Mouse (Mus musculus) megakaryocyte, embryonic 14.5 days (primary cell): ENCODE results near the gene Arhgap23. TPM values are rescaled to one million over a fixed set of nuclear protein-coding genes. Genes with fewer than 3 reads are reported as not detected.

Source experiments
- H3K27me3 ChIP-seq: replicated peaks from 2 replicates; pipeline ENCODE3; 2012; ENCODE audit warnings: inconsistent platforms
- H3K36me3 ChIP-seq: replicated peaks from 2 replicates; pipeline ENCODE3; 2012; ENCODE audit warnings: low read length, inconsistent platforms, mixed read lengths
- H3K4me1 ChIP-seq: 2 replicates; pipeline ENCODE4 v1.6.1; 2012; ENCODE audit warnings: inconsistent platforms
- H3K4me3 ChIP-seq: replicated peaks from 2 replicates; pipeline ENCODE3; 2012; ENCODE audit warnings: moderate library complexity, mild to moderate bottlenecking, inconsistent platforms
- H3K9me3 ChIP-seq: 2 replicates; pipeline ENCODE4 v1.6.1; 2012; ENCODE audit warnings: inconsistent platforms
- FLI1 ChIP-seq: IDR thresholded peaks from 2 replicates; pipeline ENCODE4 v1.6.1; 2012; ENCODE audit warnings: low read length, inconsistent platforms, mixed read lengths
- GATA1 ChIP-seq: IDR thresholded peaks from 3 replicates; pipeline ENCODE4 v1.6.1; 2012; ENCODE audit warnings: mixed read lengths, low read length, inconsistent platforms, borderline replicate concordance
- polyA plus RNA-seq: library from polyadenylated mRNA; stranded (reverse); fragments of >175 nt; gene quantifications from 2 replicates; pipeline ENCODE4 v1.2.3, GENCODE M21; 2012; ENCODE audit warnings: low replicate concordance; ENCODE audit not compliant: insufficient read depth

Gene Arhgap23
- polyA plus RNA-seq, 1 experiment, result 85.6 TPM

DNA sequence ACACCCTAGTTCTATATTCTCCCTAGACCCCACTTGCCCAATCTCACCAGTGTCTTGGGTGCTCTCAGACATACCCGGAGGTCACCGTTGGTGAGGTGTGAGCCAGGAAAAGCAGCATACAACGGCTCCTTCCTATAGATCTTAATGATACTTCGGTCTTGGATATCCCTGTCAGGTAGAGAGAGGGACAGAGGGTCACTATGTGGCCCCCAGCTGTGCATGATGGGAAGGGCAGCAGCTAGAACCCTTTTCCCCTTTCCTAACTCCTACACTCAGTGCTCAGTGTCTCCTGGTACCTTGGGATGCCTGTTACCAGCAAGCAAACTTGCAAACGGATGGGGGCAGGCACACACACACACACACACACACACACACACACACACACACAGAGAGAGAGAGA is 120.3 kb downstream of the Arhgap23 start:
- Histone ChIP-seq H3K4me3 (no peak overlapping the region), H3K9me3 (no peaks in the 10 kb centered on the region), H3K27me3 (peaks cover 95% of the 10 kb centered on the region), H3K4me1 (peaks cover 69% of the 10 kb centered on the region), H3K36me3 (no peaks in the 10 kb centered on the region)
- TF ChIP-seq FLI1 (no peak), GATA1 (no peak)

DNA sequence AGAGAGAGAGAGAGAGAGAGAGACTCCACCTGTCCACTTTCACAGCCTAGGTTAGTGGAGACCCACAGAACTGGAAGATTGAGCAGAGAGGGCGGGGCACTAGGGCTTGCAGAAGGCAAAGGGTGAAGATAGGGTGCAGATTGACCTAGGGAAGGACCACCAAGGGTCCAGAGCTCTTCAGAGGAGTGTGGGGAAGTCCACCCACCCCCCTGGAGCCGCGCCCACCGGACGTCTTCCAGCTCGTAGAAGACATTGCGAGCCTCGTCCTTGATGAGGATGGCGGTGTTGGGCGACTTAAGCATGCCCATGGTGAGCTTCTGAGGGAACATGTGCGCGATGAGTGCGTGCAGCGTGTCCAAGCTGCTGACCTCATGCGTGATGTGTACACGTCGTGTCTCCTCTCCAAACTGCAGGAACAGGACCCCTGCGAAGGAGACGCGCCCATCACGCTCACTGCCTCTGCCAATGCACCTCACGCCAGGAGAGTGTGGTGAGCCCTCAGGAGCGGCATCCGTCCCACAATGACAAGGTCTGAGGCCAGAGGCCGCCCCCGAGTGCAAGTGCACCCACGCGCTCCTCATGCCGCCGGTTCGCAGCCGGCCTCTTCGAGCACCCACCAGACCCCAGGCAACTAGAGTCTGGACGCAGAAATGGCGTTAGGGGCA is 120.9 kb downstream of the Arhgap23 start:
- H3K9me3 ChIP-seq, result no peaks in the 10 kb centered on the region
- peaks cover 95% of the 10 kb centered on the region for H3K27me3 ChIP-seq
- H3K36me3 ChIP-seq, result no peaks in the 10 kb centered on the region
- no peak for TF ChIP-seq FLI1
- TF ChIP-seq GATA1, result no peak
- peak overlapping the region; percentile 59 for H3K4me3 ChIP-seq
- H3K4me1 ChIP-seq, result peaks cover 63% of the 10 kb centered on the region

DNA sequence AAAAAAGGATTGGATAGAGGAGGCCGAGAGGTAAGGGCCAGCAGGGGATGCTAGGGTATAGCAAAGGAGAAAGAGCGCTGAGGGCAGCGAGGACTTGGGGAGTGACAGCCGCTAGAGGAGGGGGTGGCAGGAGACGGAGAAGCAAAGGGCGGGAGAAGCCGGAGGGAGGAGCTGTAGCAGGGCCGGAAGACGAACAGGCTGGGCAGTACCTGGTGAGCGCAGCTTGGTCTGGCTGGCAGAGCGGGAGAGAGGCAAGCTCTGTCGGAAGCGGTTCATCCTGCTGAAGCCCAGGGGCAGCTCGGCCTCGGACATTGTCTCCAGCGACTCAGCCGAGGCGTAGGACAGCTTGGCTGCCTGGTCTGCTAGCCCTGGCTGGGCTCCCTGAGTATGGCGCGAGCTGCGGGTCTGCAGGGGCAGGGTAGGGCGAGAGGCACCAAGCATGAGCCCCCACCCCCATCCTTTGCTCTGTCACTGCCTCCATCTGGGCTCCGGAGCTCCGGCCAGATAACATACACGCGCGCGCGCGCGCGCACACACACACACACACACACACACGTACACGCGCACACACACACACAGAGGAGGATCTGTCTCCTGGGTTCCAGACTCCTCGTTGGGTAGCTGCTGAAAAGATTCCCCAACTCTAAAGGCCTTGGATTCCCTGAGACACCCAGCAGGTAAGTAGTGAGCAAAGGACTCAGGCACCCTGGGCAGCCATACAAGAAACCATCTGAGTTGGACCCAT is 121.7 kb downstream of the Arhgap23 start:
- H3K4me3 ChIP-seq, result peak overlapping the region; percentile 85
- peaks cover 55% of the 10 kb centered on the region for H3K4me1 ChIP-seq
- TF ChIP-seq FLI1 (no peak), GATA1 (no peak)
- no peaks in the 10 kb centered on the region for H3K9me3 ChIP-seq
- H3K27me3 ChIP-seq, result peaks cover 95% of the 10 kb centered on the region
- H3K36me3 ChIP-seq, result no peaks in the 10 kb centered on the region

DNA sequence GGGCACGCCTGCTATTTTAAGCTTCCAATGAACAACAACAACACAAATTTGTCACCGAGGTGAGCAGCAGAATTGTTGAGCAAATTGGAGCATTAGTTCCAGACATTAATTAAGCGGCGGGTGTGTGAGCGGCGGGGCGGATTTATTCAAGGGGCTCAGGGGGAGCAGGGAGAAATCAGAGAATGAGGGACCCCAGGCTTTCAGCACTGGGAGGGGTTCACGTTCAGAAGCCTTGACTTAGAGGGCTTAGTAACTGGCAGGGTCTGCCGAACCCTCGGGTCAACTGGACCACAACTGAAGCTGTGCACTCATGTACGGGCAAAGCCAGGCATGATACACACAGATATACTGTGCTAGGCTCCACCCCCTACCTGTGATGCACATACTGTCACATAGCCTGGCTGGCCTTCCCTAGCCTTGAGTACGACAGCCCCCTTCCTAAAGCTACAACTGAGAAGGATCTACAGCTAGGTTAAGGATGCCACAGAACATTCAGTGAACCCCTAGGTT is 122.3 kb downstream of the Arhgap23 start:
- no peaks in the 10 kb centered on the region for H3K36me3 ChIP-seq
- no peak for TF ChIP-seq FLI1
- no peak overlapping the region for H3K4me3 ChIP-seq
- H3K9me3 ChIP-seq, result no peaks in the 10 kb centered on the region
- peaks cover 95% of the 10 kb centered on the region for H3K27me3 ChIP-seq
- H3K4me1 ChIP-seq, result peaks cover 49% of the 10 kb centered on the region

DNA sequence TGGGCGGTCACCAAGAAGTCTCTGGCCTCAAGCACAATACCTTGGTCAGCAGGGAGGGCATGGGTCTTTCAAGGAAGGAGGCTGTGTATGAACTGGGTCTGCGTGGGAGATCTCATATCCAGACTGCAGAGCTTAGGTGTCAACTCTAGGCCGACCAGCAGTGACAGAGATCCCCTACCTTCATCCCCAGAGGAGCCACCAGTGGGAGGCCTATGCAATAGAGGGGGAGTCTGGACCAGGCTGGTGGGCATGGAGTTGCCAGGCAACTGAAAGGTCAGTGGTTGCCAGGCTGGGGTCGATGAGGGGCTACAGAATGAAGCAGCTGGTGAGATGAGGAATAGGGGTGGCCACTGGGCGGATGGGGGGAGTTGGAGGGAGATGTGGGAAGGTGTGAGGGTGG is 124.3 kb downstream of the Arhgap23 start:
- Histone ChIP-seq H3K9me3 (no peaks in the 10 kb centered on the region), H3K4me1 (peaks cover 31% of the 10 kb centered on the region), H3K27me3 (peaks cover 94% of the 10 kb centered on the region), H3K4me3 (no peak overlapping the region), H3K36me3 (no peaks in the 10 kb centered on the region)
- TF ChIP-seq GATA1, result no peak
- TF ChIP-seq FLI1, result no peak

DNA sequence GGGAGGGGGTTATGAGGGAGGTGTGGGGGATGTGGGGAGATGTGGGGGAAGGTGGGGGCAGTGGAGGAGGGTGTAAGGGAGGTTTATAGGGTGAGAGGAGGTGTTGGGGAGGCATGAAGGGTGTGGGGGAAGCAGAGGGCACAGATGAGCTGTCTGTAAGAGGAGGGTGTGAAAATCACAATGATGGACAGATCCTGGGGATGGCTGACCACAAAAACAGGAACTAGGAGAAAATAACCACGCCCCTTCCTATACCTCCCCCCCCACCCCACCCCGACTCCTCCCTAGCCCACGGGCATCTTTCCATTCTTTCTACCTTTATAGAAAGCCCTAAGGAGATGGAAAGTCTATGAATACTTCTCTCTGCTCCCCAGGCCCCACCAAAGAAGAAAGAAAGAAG is 124.8 kb downstream of the Arhgap23 start:
- H3K36me3 ChIP-seq, result no peaks in the 10 kb centered on the region
- no peaks in the 10 kb centered on the region for H3K9me3 ChIP-seq
- H3K27me3 ChIP-seq, result peaks cover 94% of the 10 kb centered on the region
- TF ChIP-seq FLI1 (no peak), GATA1 (no peak)
- H3K4me3 ChIP-seq, result no peak overlapping the region
- H3K4me1 ChIP-seq, result peaks cover 26% of the 10 kb centered on the region

DNA sequence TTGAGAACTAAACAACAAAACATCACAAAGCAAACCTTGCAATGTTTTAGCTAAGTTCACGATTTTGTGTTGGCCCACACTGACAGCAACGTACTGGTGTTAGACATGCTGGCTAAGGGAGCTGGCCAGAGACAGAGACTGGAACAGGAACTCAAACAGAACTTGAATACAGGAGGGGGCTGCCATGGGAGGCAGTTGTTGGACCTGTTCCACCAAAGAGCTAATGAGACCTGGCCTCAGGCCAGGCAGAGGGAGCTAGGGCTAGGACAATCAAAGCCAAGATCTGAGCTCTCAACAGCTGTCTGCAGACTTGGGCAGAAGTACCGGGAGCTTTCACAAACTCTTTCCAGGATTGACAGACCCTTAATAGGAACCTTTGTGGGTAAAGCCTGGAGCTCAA is 125.3 kb downstream of the Arhgap23 start:
- Histone ChIP-seq H3K9me3 (no peaks in the 10 kb centered on the region), H3K4me1 (peaks cover 25% of the 10 kb centered on the region), H3K4me3 (no peak overlapping the region), H3K36me3 (no peaks in the 10 kb centered on the region), H3K27me3 (peaks cover 94% of the 10 kb centered on the region)
- TF ChIP-seq FLI1 (no peak), GATA1 (no peak)

DNA sequence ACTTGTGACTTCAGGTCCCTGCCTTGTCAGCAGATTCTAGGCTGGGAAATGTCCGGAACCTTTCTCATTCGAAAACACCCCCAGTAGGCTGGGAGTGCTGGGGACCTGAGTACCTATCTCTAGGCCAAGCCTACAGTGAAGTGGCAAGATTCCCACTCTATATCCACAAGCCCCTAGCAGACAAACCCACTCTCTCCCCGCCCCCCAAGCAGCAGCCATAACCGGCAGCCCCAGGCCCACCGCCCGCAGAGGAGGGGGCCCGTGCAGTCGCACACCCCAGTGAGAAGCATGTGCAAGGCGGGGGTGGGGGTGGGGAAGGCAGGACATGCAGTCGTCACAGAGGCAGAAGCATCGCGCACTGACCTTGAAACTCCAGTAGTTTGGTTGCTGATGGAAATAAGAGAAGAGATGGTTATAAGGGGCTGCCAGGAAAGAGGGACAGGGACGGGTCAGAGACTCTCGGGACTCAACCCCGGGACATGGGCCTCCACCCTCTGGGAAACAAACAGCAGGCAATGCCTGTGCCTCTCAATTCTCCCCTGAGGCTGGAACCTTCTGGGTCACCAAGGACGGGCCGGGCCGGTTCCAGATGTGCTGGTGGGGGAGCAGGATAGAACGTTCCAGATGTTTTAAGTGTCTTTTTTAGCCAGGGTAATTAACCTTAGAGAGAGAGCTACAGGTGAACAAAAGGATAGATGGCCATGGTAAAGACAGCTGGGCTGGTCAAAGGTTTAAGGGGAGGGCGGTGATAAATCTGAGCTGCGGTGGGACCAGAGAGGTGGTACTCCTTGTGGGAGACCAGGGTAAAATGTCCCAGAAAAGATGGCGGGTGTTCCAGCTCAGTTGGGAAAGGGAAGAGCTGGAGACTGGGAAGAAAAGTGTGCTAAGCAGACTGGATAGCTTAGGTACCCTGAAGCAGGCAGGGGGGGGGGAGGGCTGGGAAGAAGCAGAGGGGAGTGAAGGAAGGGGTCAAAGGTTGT is 127.1 kb downstream of the Arhgap23 start:
- TF ChIP-seq FLI1 (no peak), GATA1 (no peak)
- H3K4me3 ChIP-seq, result no peak overlapping the region
- H3K36me3 ChIP-seq, result no peaks in the 10 kb centered on the region
- H3K4me1 ChIP-seq, result peaks cover 25% of the 10 kb centered on the region
- peaks cover 94% of the 10 kb centered on the region for H3K27me3 ChIP-seq
- no peaks in the 10 kb centered on the region for H3K9me3 ChIP-seq

DNA sequence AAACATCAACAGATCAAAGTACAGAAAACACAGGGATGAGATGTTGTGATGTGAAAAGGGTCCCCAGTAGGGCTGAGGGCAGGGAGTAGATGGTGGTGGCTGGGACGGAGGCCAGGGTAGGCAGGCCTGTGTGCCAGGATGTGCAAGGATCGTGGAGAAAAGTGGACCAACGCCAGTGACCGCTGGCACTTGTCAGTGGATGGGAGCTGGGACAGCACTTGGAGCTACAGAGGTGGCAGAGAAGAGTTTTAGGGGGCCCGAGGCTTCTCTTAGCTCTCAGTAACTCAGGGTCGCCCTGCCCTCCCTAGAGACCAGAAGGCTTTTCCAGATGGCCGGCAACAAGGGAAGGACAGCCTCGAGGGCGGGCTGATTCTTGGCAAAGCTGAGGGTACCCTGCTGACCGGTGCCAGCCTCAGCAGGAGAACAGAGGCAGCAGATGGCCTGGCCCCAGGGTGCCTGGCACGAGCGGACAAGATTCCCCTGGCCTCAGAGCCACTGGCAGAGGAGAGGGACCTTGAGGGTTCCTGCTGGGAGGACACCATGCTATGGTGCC is 127.9 kb downstream of the Arhgap23 start:
- Histone ChIP-seq H3K36me3 (no peaks in the 10 kb centered on the region), H3K9me3 (no peaks in the 10 kb centered on the region), H3K4me1 (peaks cover 23% of the 10 kb centered on the region), H3K4me3 (no peak overlapping the region), H3K27me3 (peaks cover 96% of the 10 kb centered on the region)
- TF ChIP-seq GATA1 (no peak), FLI1 (no peak)

DNA sequence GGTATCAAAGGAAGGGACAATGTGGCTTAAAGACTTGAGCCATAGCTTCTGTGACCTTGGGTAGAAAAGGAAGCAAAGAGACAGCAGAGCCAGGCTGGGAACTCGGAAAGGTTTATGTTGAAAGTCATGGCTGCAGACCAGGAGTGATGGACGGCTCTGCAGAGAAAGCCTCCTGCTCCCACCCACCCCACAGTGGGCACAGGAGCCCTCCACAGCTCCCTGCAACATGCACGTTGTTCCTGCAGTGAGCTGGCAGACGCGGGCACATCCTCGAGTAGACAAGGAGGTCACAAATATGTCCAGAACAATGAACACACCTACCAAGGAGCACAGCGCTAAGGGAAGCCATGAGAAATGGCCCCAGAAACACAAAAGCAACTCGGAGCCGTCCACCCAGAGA is 128.6 kb downstream of the Arhgap23 start:
- H3K4me3 ChIP-seq, result no peak overlapping the region
- H3K27me3 ChIP-seq, result peaks cover 97% of the 10 kb centered on the region
- TF ChIP-seq GATA1, result no peak
- TF ChIP-seq FLI1, result no peak
- no peaks in the 10 kb centered on the region for H3K36me3 ChIP-seq
- H3K4me1 ChIP-seq, result peaks cover 23% of the 10 kb centered on the region
- H3K9me3 ChIP-seq, result no peaks in the 10 kb centered on the region
